Mouse (Mus musculus) liver, embryonic 14.5 days (tissue): ENCODE results near the gene Sema6c. TPM values are rescaled to one million over a fixed set of nuclear protein-coding genes. Genes with fewer than 3 reads are reported as not detected.
"Not testable (repeated sequence)": the region's sequence is repeated elsewhere in the genome, so short reads cannot be mapped to it uniquely, and the experiment has no call there.

ENCODE experiments used
- ATAC-seq: fragments of 200-750 bp; cut with Nextera tagmentation; 2 replicates; pipeline ENCODE4 v1.8.0; 2017; ENCODE audit warnings: moderate number of reproducible peaks, mild to moderate bottlenecking, moderate library complexity; ENCODE audit not compliant: insufficient read depth
- DNase-seq, 3 experiments: peaks; one replicate each; pipeline ENCODE4 v3.0.0-alpha.2; 2012 to 2013; ENCODE audit warnings: low read depth in 3 of 3, low spot score in 3 of 3
- H3K27ac ChIP-seq: fragments of 300-500 bp; sonication (generic); 2 replicates; pipeline ENCODE4 v1.5.1; 2014; ENCODE audit warnings: moderate library complexity, mild to moderate bottlenecking, control low read depth, inconsistent platforms
- H3K27me3 ChIP-seq: fragments of 300-500 bp; sonication (generic); 2 replicates; pipeline ENCODE4 v1.6.1; 2014; ENCODE audit warnings: mild to moderate bottlenecking, low read length, moderate library complexity; ENCODE audit not compliant: control insufficient read depth, insufficient read depth
- H3K36me3 ChIP-seq: fragments of 300-500 bp; sonication (generic); replicated peaks from 2 replicates; pipeline ENCODE4 v1.6.1; 2014; ENCODE audit warnings: low read depth; ENCODE audit not compliant: control insufficient read depth, insufficient read depth
- H3K4me1 ChIP-seq, 2 experiments: fragments of 200-500 bp in 1 of 2; fragments of 300-500 bp in 1 of 2; sonication (generic) in 1 of 2; replicated peaks; 2 replicates each; pipeline ENCODE4 v1.6.1; 2012 to 2014; ENCODE audit warnings: antibody characterized with exemption in 1 of 2, inconsistent platforms in 1 of 2, low read length in 1 of 2; ENCODE audit not compliant: control insufficient read depth in 2 of 2, insufficient read depth in 2 of 2
- H3K4me2 ChIP-seq: fragments of 300-500 bp; sonication (generic); 2 replicates; pipeline ENCODE4 v1.6.1; 2014; ENCODE audit warnings: low read depth, mild to moderate bottlenecking, control low read depth, moderate library complexity
- H3K4me3 ChIP-seq, 2 experiments: fragments of 200-500 bp in 1 of 2; fragments of 300-500 bp in 1 of 2; sonication (generic) in 1 of 2; 2 replicates each; pipeline ENCODE4 v1.5.1; 2012 to 2014; ENCODE audit warnings: low read depth in 2 of 2, low read length in 2 of 2, mild to moderate bottlenecking in 2 of 2, control low read depth in 1 of 2, inconsistent platforms in 1 of 2, moderate library complexity in 1 of 2; ENCODE audit not compliant: insufficient read depth in 1 of 2
- H3K9ac ChIP-seq: fragments of 300-500 bp; sonication (generic); replicated peaks from 2 replicates; pipeline ENCODE4 v1.6.1; 2014; ENCODE audit warnings: mild to moderate bottlenecking, control low read depth, moderate library complexity
- H3K9me3 ChIP-seq: fragments of 300-500 bp; sonication (generic); 2 replicates; pipeline ENCODE4 v1.6.1; 2016; ENCODE audit warnings: low read length, mixed read lengths; ENCODE audit not compliant: control insufficient read depth
- CTCF ChIP-seq: IDR thresholded peaks from 2 replicates; pipeline ENCODE4 v1.5.1; 2016; ENCODE audit warnings: antibody characterized with exemption, low read depth, control low read depth
- EP300 ChIP-seq: IDR thresholded peaks from 2 replicates; pipeline ENCODE4 v1.6.1; 2016; ENCODE audit warnings: antibody characterized with exemption, low read depth
- WGBS: fragments of 180-500 bp; shearing (Covaris S2); extraction: QIAGEN DNeasy Blood & Tissue Kit; methylation state at CpG from one replicate; pipeline ENCODE4 v1.1.7; 2014; ENCODE audit not compliant: insufficient replicate concordance; 5-methylcytosine and 5-hydroxymethylcytosine counted together
- polyA plus RNA-seq, 2 experiments: library from polyadenylated mRNA; depleted of rRNA in 1 of 2; stranded (reverse) in 1 of 2; unstranded in 1 of 2; fragments of >200 nt; fragmentation: Nextera tagmentation in 1 of 2; extraction: Ambion mirVana in 1 of 2; gene quantifications; 2 replicates each; pipeline versions ENCODE4 v1.2.1 to v1.2.3; 2012 to 2014

Sema6c gene
- polyA plus RNA-seq, 2 experiments, result 0.29 to 0.69 TPM

DNA sequence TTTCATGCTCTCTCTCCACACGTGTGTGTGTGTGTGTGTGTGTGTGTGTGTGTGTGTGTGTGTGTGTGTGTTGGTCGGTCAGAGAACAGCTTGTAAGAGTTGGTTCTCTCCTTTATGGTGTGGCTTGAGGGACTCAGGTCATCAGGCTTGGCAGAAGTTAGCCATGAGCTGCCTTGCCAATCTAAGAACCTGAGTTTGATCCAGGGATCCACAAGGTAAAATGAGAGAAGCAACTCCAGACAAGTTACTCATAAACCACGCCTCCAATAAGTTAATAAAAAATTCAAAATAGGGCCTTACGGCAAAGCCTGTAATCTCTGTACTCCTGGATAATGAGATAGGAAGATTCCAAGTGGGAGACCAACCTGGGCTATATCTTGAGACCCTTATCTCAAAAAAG is 48.0 kb downstream of the Sema6c start:
- no peak overlapping the region for H3K4me3 ChIP-seq
- WGBS, result 80% methylated on average over 4 of the region's 4 CpGs
- no peak for ATAC-seq
- no peak overlapping the region for H3K27ac ChIP-seq
- H3K4me2 ChIP-seq, result no peak overlapping the region
- H3K27me3 ChIP-seq, result no peaks in the 10 kb centered on the region
- TF ChIP-seq EP300, result no peak
- TF ChIP-seq CTCF, result no peak
- no peaks in the 10 kb centered on the region for H3K9me3 ChIP-seq
- no peak overlapping the region for H3K9ac ChIP-seq
- peaks cover 69% of the 10 kb centered on the region for H3K36me3 ChIP-seq
- DNase-seq, result no peak
- H3K4me1 ChIP-seq, result no peaks in the 10 kb centered on the region

- no peak for TF ChIP-seq EP300
- no peak for TF ChIP-seq CTCF
- no peak for DNase-seq
- WGBS, result 76% methylated on average over 2 of the region's 2 CpGs
These were observed 50.3 kb downstream of the Sema6c start for GRCm38 (mm10) chr3:95210585-95210984.

DNA sequence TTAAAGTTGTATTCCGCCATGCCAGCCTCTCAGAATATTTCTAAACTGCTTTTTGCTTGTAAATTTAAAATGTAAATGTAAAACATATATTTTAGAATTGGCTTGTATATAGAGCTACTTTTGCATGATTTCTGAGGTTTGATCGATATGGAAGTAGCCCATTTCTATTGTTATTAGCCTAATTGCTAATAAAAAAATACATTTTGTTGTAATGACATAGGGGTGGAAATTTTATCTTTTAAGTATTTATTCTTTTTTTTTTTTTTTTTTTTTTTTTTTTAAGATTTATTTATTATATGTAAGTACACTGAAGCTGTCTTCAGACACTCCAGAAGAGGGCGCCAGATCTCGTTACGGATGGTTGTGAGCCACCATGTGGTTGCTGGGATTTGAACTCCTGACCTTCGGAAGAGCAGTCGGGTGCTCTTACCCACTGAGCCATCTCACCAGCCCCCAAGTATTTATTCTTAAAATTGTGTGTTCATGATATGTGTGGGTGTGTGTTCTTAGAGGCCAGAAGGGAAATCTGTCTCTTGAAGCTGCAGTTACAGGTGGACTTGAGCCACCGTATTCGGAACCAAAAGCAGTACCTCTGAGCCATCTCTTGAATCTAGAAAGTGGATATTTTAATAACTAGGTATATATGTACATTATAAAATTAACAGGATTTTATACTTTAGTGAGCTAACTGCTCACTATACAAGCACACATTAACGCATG is 52.8 kb downstream of the Sema6c start:
- not testable (repeated sequence) for H3K4me2 ChIP-seq, H3K4me3 ChIP-seq, ATAC-seq, DNase-seq, H3K27ac ChIP-seq, H3K9me3 ChIP-seq, H3K27me3 ChIP-seq, H3K9ac ChIP-seq
- H3K36me3 ChIP-seq, result peaks cover 41% of the 10 kb centered on the region
- peaks cover 7 to 16% of the 10 kb centered on the region in 2 experiments for H3K4me1 ChIP-seq
- 87% methylated on average over 7 of the region's 10 CpGs for WGBS
- peak; percentile 20; the same call in 1 of the 2 replicates for TF ChIP-seq CTCF

More at GRCm38 (mm10) chr3:95210585-95210984, 50.3 kb downstream of the Sema6c start:
- no peaks in the 10 kb centered on the region for H3K9me3 ChIP-seq
- no peak overlapping the region for H3K27ac ChIP-seq
- no peak overlapping the region for H3K4me2 ChIP-seq
- peaks cover 58% of the 10 kb centered on the region for H3K36me3 ChIP-seq
- H3K9ac ChIP-seq, result no peak overlapping the region
- no peaks in the 10 kb centered on the region for H3K27me3 ChIP-seq
- no peak overlapping the region for H3K4me3 ChIP-seq
- H3K4me1 ChIP-seq, result peaks cover 0 to 7% of the 10 kb centered on the region in 2 experiments; a peak in 2 of 4 replicates
- ATAC-seq, result no peak

DNA sequence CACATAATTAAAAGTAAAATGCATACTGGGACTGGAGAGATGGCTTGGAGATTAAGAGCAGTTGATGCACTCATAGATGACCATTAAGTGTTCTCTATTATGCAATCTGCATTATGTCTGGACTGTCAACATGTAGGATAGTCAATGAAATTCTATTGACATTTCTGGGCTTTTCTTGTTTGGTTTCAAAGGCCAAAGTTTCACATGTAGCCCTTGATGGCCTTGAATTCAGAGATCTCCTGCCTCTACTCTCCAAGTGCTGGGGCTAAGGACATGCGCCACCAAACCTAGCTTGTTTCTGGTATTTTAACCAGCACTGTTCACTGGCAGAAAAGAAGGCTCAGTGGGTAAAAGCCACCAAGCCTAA is 53.3 kb downstream of the Sema6c start:
- Histone ChIP-seq H3K27me3 (no peaks in the 10 kb centered on the region), H3K27ac (peak overlapping the region; percentile 43), H3K4me2 (no peak overlapping the region), H3K9ac (no peak overlapping the region), H3K4me1 (peaks cover 12 to 21% of the 10 kb centered on the region in 2 experiments), H3K4me3 (no peak overlapping the region), H3K36me3 (peaks cover 36% of the 10 kb centered on the region), H3K9me3 (no peaks in the 10 kb centered on the region)
- TF ChIP-seq CTCF, result no peak
- TF ChIP-seq EP300, result no peak
- WGBS, result 82% methylated on average over 1 of the region's 1 CpGs
- ATAC-seq (no peak), DNase-seq (peak in 1 of 3 experiments; percentile 20)

DNA sequence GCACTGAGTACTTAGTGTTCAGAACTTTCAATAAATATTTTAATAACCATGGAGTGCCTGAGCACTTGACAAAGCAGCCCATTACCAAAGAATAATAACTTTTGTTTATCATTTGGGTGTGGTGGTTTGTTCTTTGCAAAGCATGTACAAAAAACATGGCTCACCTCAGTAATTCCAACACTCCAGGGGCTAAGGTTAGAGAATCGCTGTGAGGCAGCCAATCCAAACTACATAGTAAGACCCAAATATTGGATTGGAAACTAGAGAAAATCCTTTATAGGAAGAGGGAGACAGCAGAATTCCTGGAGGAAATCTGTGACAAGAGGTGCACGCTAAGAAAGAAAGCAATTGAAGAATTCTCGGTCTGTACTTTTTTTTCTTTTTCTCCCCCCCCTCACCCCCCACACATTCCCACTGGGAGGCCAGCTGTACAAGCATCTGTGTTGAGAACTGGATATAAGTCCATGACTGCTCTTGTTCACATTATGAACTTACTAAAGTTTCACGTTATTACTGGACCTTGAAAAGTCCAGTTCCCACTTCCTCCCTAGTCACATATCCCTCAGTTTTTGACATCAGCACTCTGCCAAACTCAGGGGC is 56.5 kb downstream of the Sema6c start:
- DNase-seq, result no peak
- H3K27me3 ChIP-seq, result no peaks in the 10 kb centered on the region
- peaks cover 26% of the 10 kb centered on the region for H3K36me3 ChIP-seq
- TF ChIP-seq EP300, result no peak
- no peak for TF ChIP-seq CTCF
- WGBS, result 16% methylated on average over 4 of the region's 4 CpGs
- peaks cover 13 to 22% of the 10 kb centered on the region in 2 experiments for H3K4me1 ChIP-seq
- peak overlapping the region; percentile 6; the same call in 1 of the 2 replicates for H3K27ac ChIP-seq
- H3K9ac ChIP-seq, result peak overlapping the region; percentile 95
- ATAC-seq, result peak; percentile 1; the same call in 1 of the 2 replicates
- H3K4me2 ChIP-seq, result peak overlapping the region; percentile 82
- no peaks in the 10 kb centered on the region for H3K9me3 ChIP-seq
- H3K4me3 ChIP-seq, result peak overlapping the region; percentile 80 to 87
